Mouse (Mus musculus) MEL (cell line): Measurements from ENCODE around the gene Zfand2a. TPM values are rescaled to one million over a fixed set of nuclear protein-coding genes. Genes with fewer than 3 reads are reported as not detected.

ENCODE experiments used
- DNase-seq: peaks from one replicate; pipeline ENCODE4 v3.0.0; 2011; ENCODE audit warnings: low read depth, low spot score
- H3K27ac ChIP-seq: 2 replicates; pipeline ENCODE4 v1.5.1; 2012; ENCODE audit warnings: low read depth, mild to moderate bottlenecking, control low read depth, low read length, moderate library complexity; ENCODE audit not compliant: control insufficient read depth
- H3K27me3 ChIP-seq, 2 experiments: fragments of 150-350 bp in 1 of 2; sonication (generic) in 1 of 2; 2 replicates each; pipeline ENCODE4 v1.6.1; 2012; ENCODE audit warnings: low read length in 2 of 2, mild to moderate bottlenecking in 2 of 2, improper control_type of control experiment in 1 of 2, moderate library complexity in 1 of 2; ENCODE audit not compliant: insufficient read depth in 2 of 2, control insufficient read depth in 1 of 2
- H3K36me3 ChIP-seq, 2 experiments: 2 replicates each; pipeline ENCODE4 v1.6.1; 2012 to 2014; ENCODE audit warnings: low read length in 2 of 2, improper control_type of control experiment in 1 of 2, inconsistent platforms in 1 of 2, mild to moderate bottlenecking in 1 of 2; ENCODE audit not compliant: insufficient read depth in 2 of 2, control insufficient read depth in 1 of 2
- H3K4me1 ChIP-seq, 2 experiments: fragments of 150-350 bp in 1 of 2; sonication (generic) in 1 of 2; 2 replicates each; pipeline ENCODE4 v1.6.1; 2012; ENCODE audit warnings: low read length in 2 of 2, improper control_type of control experiment in 1 of 2, mild to moderate bottlenecking in 1 of 2; ENCODE audit not compliant: insufficient read depth in 2 of 2, control insufficient read depth in 1 of 2
- H3K4me3 ChIP-seq, 2 experiments: fragments of 150-350 bp in 1 of 2; sonication (generic) in 1 of 2; 2 replicates each; pipeline ENCODE4 v1.5.1; 2012; ENCODE audit warnings: low read depth in 2 of 2, low read length in 2 of 2, mild to moderate bottlenecking in 2 of 2, moderate library complexity in 2 of 2, control low read depth in 1 of 2, improper control_type of control experiment in 1 of 2; ENCODE audit not compliant: control insufficient read depth in 1 of 2, insufficient read depth in 1 of 2
- H3K79me2 ChIP-seq: 2 replicates; pipeline ENCODE4 v1.6.1; 2012; ENCODE audit warnings: mild to moderate bottlenecking, low read length, moderate library complexity; ENCODE audit not compliant: control insufficient read depth, poor library complexity, insufficient read depth
- H3K9ac ChIP-seq: 2 replicates; pipeline ENCODE4 v1.6.1; 2012; ENCODE audit warnings: low read depth, mild to moderate bottlenecking, control low read depth, low read length, moderate library complexity; ENCODE audit not compliant: control insufficient read depth, poor library complexity, severe bottlenecking
- H3K9me3 ChIP-seq: fragments of 150-350 bp; sonication (generic); replicated peaks from 2 replicates; pipeline ENCODE4 v1.6.1; 2012; ENCODE audit warnings: mild to moderate bottlenecking, low read length, improper control_type of control experiment, moderate library complexity; ENCODE audit not compliant: insufficient read depth
- BHLHE40 ChIP-seq: IDR thresholded peaks from 2 replicates; pipeline ENCODE4 v1.6.1; 2012; ENCODE audit warnings: low read depth, mild to moderate bottlenecking, inconsistent platforms, low read length, improper control_type of control experiment, borderline replicate concordance
- CHD1 ChIP-seq: IDR thresholded peaks from 2 replicates; pipeline ENCODE4 v1.6.1; 2012; ENCODE audit warnings: low read depth, mild to moderate bottlenecking, inconsistent platforms, low read length, improper control_type of control experiment
- CHD2 ChIP-seq: IDR thresholded peaks from 2 replicates; pipeline ENCODE4 v1.6.1; 2011; ENCODE audit warnings: low read length, improper control_type of control experiment
- CTCF ChIP-seq, 3 experiments: IDR thresholded peaks in 2 of 3; conservative IDR thresholded peaks in 1 of 3; 2 replicates each; pipeline ENCODE4 v1.5.1; 2011 to 2012; ENCODE audit warnings: low read length in 3 of 3, low read depth in 2 of 3, mild to moderate bottlenecking in 2 of 3, improper control_type of control experiment in 1 of 3, inconsistent platforms in 1 of 3, mixed read lengths in 1 of 3, moderate library complexity in 1 of 3; ENCODE audit not compliant: control insufficient read depth in 1 of 3, insufficient read depth in 1 of 3, poor library complexity in 1 of 3, severe bottlenecking in 1 of 3
- E2F4 ChIP-seq: IDR thresholded peaks from 2 replicates; pipeline ENCODE4 v1.6.1; 2011; ENCODE audit warnings: low read depth, low read length, improper control_type of control experiment, borderline replicate concordance
- ELF1 ChIP-seq: IDR thresholded peaks from 2 replicates; pipeline ENCODE4 v1.6.1; 2014; ENCODE audit warnings: low read depth, mild to moderate bottlenecking, inconsistent platforms, low read length, improper control_type of control experiment, moderate library complexity
- EP300 ChIP-seq, 2 experiments: IDR thresholded peaks; 2 replicates each; pipeline ENCODE4 v1.6.1; 2011; ENCODE audit warnings: improper control_type of control experiment in 2 of 2, low read length in 2 of 2, low read depth in 1 of 2, mild to moderate bottlenecking in 1 of 2
- ETS1 ChIP-seq: IDR thresholded peaks from 2 replicates; pipeline ENCODE4 v1.6.1; 2012; ENCODE audit warnings: low read depth, mild to moderate bottlenecking, inconsistent platforms, low read length, improper control_type of control experiment, moderate library complexity
- GABPA ChIP-seq: IDR thresholded peaks from 2 replicates; pipeline ENCODE4 v1.6.1; 2012; ENCODE audit warnings: low read depth, mild to moderate bottlenecking, inconsistent platforms, low read length, improper control_type of control experiment, moderate library complexity
- GATA1 ChIP-seq: IDR thresholded peaks from 2 replicates; pipeline ENCODE4 v1.6.1; 2011; ENCODE audit warnings: low read depth, low read length, improper control_type of control experiment
- HCFC1 ChIP-seq: IDR thresholded peaks from 2 replicates; pipeline ENCODE4 v1.6.1; 2012; ENCODE audit warnings: low read depth, mild to moderate bottlenecking, inconsistent platforms, low read length, improper control_type of control experiment, moderate library complexity
- KAT2A ChIP-seq: conservative IDR thresholded peaks from 2 replicates; pipeline ENCODE4 v1.6.1; 2012; ENCODE audit warnings: low read depth, low read length, improper control_type of control experiment, inconsistent platforms
- MAX ChIP-seq: IDR thresholded peaks from 2 replicates; pipeline ENCODE4 v1.6.1; 2011; ENCODE audit warnings: low read length, improper control_type of control experiment
- MAZ ChIP-seq: IDR thresholded peaks from 2 replicates; pipeline ENCODE4 v1.6.1; 2012; ENCODE audit warnings: low read depth, mild to moderate bottlenecking, inconsistent platforms, low read length, improper control_type of control experiment
- MEF2A ChIP-seq: IDR thresholded peaks from 2 replicates; pipeline ENCODE4 v1.6.1; 2014; ENCODE audit warnings: low read depth, mild to moderate bottlenecking, inconsistent platforms, low read length, improper control_type of control experiment; ENCODE audit not compliant: poor library complexity, insufficient replicate concordance, severe bottlenecking; ENCODE audit errors: extremely low read depth
- MXI1 ChIP-seq: IDR thresholded peaks from 2 replicates; pipeline ENCODE4 v1.6.1; 2011; ENCODE audit warnings: mild to moderate bottlenecking, low read depth, low read length, improper control_type of control experiment
- MYC ChIP-seq: IDR thresholded peaks from 2 replicates; pipeline ENCODE4 v1.6.1; 2011; ENCODE audit warnings: low read depth, mild to moderate bottlenecking, low read length, improper control_type of control experiment, moderate library complexity
- NRF1 ChIP-seq: IDR thresholded peaks from 2 replicates; pipeline ENCODE4 v1.6.1; 2014; ENCODE audit warnings: low read depth, mild to moderate bottlenecking, inconsistent platforms, low read length, improper control_type of control experiment, moderate library complexity; ENCODE audit not compliant: poor library complexity, insufficient read depth, severe bottlenecking
- POLR2A ChIP-seq, 2 experiments: IDR thresholded peaks; 2 replicates each; pipeline ENCODE4 v1.6.1; 2011 to 2012; ENCODE audit warnings: low read length in 2 of 2, mild to moderate bottlenecking in 2 of 2, control low read depth in 1 of 2, improper control_type of control experiment in 1 of 2, low read depth in 1 of 2, moderate library complexity in 1 of 2; ENCODE audit not compliant: control insufficient read depth in 1 of 2, insufficient read depth in 1 of 2, poor library complexity in 1 of 2
- RAD21 ChIP-seq: IDR thresholded peaks from 2 replicates; pipeline ENCODE4 v1.6.1; 2011; ENCODE audit warnings: mild to moderate bottlenecking, low read depth, low read length, improper control_type of control experiment
- RCOR1 ChIP-seq: IDR thresholded peaks from 2 replicates; pipeline ENCODE4 v1.6.1; 2012; ENCODE audit warnings: low read depth, mild to moderate bottlenecking, inconsistent platforms, low read length, improper control_type of control experiment
- SMC3 ChIP-seq: IDR thresholded peaks from 2 replicates; pipeline ENCODE4 v1.6.1; 2011; ENCODE audit warnings: low read depth, low read length, improper control_type of control experiment
- TBP ChIP-seq: IDR thresholded peaks from 2 replicates; pipeline ENCODE4 v1.8.0; 2011; ENCODE audit warnings: low read depth, low read length, improper control_type of control experiment
- TCF12 ChIP-seq: IDR thresholded peaks from 2 replicates; pipeline ENCODE4 v1.6.1; 2014; ENCODE audit warnings: low read depth, mild to moderate bottlenecking, inconsistent platforms, low read length, improper control_type of control experiment, moderate library complexity
- USF1 ChIP-seq: IDR thresholded peaks from 2 replicates; pipeline ENCODE4 v1.6.1; 2014; ENCODE audit warnings: low read depth, mild to moderate bottlenecking, inconsistent platforms, low read length, improper control_type of control experiment, moderate library complexity
- USF2 ChIP-seq, 2 experiments: IDR thresholded peaks; 2 replicates each; pipeline ENCODE4 v1.6.1; 2011 to 2012; ENCODE audit warnings: improper control_type of control experiment in 2 of 2, low read length in 2 of 2, borderline replicate concordance in 1 of 2, inconsistent platforms in 1 of 2, low read depth in 1 of 2, mild to moderate bottlenecking in 1 of 2; ENCODE audit not compliant: insufficient read depth in 1 of 2
- ZC3H11A ChIP-seq: IDR thresholded peaks from 2 replicates; pipeline ENCODE4 v1.6.1; 2012; ENCODE audit warnings: low read depth, mild to moderate bottlenecking, inconsistent platforms, low read length, improper control_type of control experiment
- ZKSCAN1 ChIP-seq: IDR thresholded peaks from 2 replicates; pipeline ENCODE4 v1.6.1; 2012; ENCODE audit warnings: low read depth, mild to moderate bottlenecking, inconsistent platforms, low read length, improper control_type of control experiment, moderate library complexity
- ZNF384 ChIP-seq: IDR thresholded peaks from 2 replicates; pipeline ENCODE4 v1.6.1; 2012; ENCODE audit warnings: low read depth, mild to moderate bottlenecking, inconsistent platforms, low read length, improper control_type of control experiment
- polyA plus RNA-seq, 2 experiments: library from polyadenylated mRNA; stranded (reverse) in 1 of 2; unstranded in 1 of 2; fragments of >175 nt in 1 of 2; fragments of >200 nt in 1 of 2; gene quantifications; 2 replicates each; pipeline versions ENCODE4 v1.2.1 to v1.2.4; 2012; ENCODE audit warnings: low replicate concordance in 2 of 2, low read depth in 1 of 2; ENCODE audit not compliant: insufficient read length in 2 of 2, insufficient read depth in 1 of 2, missing spikeins in 1 of 2
- total RNA-seq: library from RNA; depleted of rRNA; stranded (reverse); fragments of 300-350 nt; gene quantifications from 2 replicates; pipeline ENCODE4 v1.2.3, GENCODE M21; 2012

Gene Zfand2a
- total and polyA plus RNA-seq, 3 experiments = 13.8 to 15.3 TPM; not detected in 1

DNA sequence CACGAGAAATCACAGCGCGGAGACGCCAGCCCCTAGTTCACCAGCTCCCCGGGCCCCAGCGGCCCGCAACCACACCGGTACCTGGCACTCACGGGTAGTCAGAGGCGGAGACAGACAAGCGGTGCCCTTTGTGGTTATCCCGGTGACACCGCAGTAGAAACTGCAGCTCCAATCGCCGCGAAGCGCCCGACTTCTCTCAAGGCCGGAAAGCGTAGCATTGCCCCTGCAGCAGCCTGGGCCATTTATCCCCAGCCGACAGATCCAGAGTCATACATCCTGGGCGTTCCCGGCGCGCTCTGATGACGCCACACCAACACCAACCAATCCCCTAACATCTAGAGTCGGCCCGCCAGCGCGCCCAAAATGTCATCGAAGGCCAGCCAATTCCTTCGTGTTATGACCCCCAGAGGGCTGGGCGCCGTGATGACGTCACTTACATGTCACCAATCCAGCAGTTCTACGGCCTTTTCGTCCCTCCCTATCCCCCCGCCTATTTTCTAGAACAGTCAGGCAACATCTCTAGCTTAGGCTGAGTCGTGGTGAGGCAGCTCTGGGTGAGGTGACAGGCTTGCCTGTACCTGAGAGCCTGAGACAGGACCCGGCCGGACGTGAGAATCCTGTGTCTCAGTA, at the start of gene Zfand2a (continued):
- TF ChIP-seq MXI1 = peak; percentile 91
- no peak for TF ChIP-seq USF2 (IDR thresholded peaks at IDR 0.05; ENCODE audit: borderline replicate concordance in 1 of 2, insufficient read depth in 1 of 2, low read depth in 1 of 2, low read length in 2 of 2)
- TF ChIP-seq CHD1 = no peak

DNA sequence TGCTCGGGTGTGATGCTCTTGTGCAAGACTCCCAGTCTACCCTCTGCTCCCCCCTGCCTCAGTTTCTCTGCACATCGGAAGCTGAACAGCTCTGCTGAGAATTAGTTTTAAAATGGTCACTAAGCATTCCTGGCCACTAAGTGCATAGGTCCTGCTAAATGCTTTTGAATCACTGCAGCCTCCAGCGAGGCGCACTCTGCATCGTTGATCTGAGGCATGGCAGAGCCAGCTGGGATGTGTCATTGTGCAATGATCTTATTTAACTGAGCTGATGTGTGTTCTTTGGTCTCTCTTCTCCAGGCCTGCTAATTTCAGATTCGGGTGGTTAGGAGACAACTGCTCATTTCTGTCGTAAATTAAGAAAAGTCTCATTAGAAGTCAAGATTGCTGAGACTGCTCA, 44.5 kb upstream of the Zfand2a start:
- Histone ChIP-seq H3K9ac (no peak overlapping the region), H3K27ac (no peak overlapping the region), H3K36me3 (no peaks in the 10 kb centered on the region), H3K9me3 (no peaks in the 10 kb centered on the region)
- TF ChIP-seq KAT2A (no peak), ZNF384 (no peak), TCF12 (no peak), TBP (no peak), MXI1 (no peak), EP300 (IDR thresholded peaks at IDR 0.05; ENCODE audit: low read depth in 1 of 2, low read length in 2 of 2) (no peak), ZKSCAN1 (no peak), ZC3H11A (no peak), GABPA (no peak), ELF1 (no peak), ETS1 (no peak), RCOR1 (no peak), HCFC1 (no peak), POLR2A (IDR thresholded peaks at IDR 0.05; ENCODE audit: control insufficient read depth in 1 of 2, insufficient read depth in 1 of 2, low read depth in 1 of 2, low read length in 2 of 2, poor library complexity in 1 of 2) (no peak), BHLHE40 (no peak)
- TF ChIP-seq, all 39 proteins: peak for 0
- no peaks in the 10 kb centered on the region for H3K4me1 ChIP-seq
- DNase-seq = no peak
- no peaks in the 10 kb centered on the region for H3K79me2 ChIP-seq
- peaks cover 5 to 6% of the 10 kb centered on the region in 2 experiments for H3K27me3 ChIP-seq
- no peak overlapping the region for H3K4me3 ChIP-seq

DNA sequence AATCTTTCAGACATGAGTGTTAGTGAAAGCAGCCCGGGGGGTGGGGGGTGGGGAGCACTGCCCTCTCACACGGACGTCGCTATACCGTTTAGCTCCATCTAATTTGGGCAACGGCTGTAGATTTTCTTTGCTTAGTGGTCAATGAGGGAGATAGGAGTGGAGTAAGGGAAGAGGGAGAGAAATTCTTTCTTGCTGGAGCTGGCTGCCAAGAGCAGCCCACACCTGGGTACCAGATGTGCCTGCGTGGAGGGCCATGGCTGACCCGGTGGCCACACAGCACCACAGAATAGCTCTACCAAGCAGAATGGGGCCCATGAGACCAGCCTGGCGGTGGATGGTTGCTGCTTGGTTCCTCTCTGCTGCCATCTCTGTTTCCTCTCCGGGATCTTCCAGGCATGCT, 37.6 kb upstream of the Zfand2a start:
- no peak overlapping the region for H3K9ac ChIP-seq
- H3K36me3 ChIP-seq = no peaks in the 10 kb centered on the region
- no peaks in the 10 kb centered on the region for H3K9me3 ChIP-seq
- no peaks in the 10 kb centered on the region for H3K4me1 ChIP-seq
- no peak overlapping the region for H3K27ac ChIP-seq
- H3K79me2 ChIP-seq = no peaks in the 10 kb centered on the region
- peaks cover 0 to 2% of the 10 kb centered on the region in 2 experiments; a peak in 1 of 4 replicates for H3K27me3 ChIP-seq
- no peak for DNase-seq
- no peak overlapping the region for H3K4me3 ChIP-seq
- TF ChIP-seq CHD1 (no peak), MAZ (no peak), MAX (no peak), MEF2A (no peak), MYC (no peak), E2F4 (no peak), SMC3 (no peak), CHD2 (no peak), USF1 (no peak), NRF1 (no peak), ZC3H11A (no peak), POLR2A (IDR thresholded peaks at IDR 0.05; ENCODE audit: control insufficient read depth in 1 of 2, insufficient read depth in 1 of 2, low read depth in 1 of 2, low read length in 2 of 2, poor library complexity in 1 of 2) (no peak), GATA1 (no peak), ZNF384 (no peak), TCF12 (no peak), CTCF (IDR thresholded peaks at IDR 0.05 in 2 of 3, conservative IDR thresholded peaks at IDR 0.05 in 1 of 3; ENCODE audit: control insufficient read depth in 1 of 3, insufficient read depth in 1 of 3, low read depth in 2 of 3, low read length in 3 of 3, poor library complexity in 1 of 3, severe bottlenecking in 1 of 3) (no peak), GABPA (no peak), RAD21 (no peak)
